Mouse (Mus musculus) forebrain, embryonic 13.5 days (tissue): ENCODE results near the gene Aacs. TPM values are rescaled to one million over a fixed set of nuclear protein-coding genes. Genes with fewer than 3 reads are reported as not detected.

Experiments
- ATAC-seq: fragments of 200-750 bp; cut with Nextera tagmentation; 2 replicates; pipeline ENCODE4 v1.8.0; 2017
- H3K27ac ChIP-seq: fragments of 300-500 bp; sonication (generic); 2 replicates; pipeline ENCODE4 v1.5.1; 2015; ENCODE audit warnings: inconsistent platforms, mild to moderate bottlenecking, moderate library complexity
- H3K27me3 ChIP-seq: fragments of 300-500 bp; sonication (generic); 2 replicates; pipeline ENCODE4 v1.6.1; 2015; ENCODE audit warnings: mild to moderate bottlenecking, inconsistent platforms
- H3K36me3 ChIP-seq: fragments of 300-500 bp; sonication (generic); 2 replicates; pipeline ENCODE4 v1.6.1; 2015; ENCODE audit warnings: mild to moderate bottlenecking, inconsistent platforms; ENCODE audit not compliant: poor library complexity, severe bottlenecking
- H3K4me1 ChIP-seq: fragments of 300-500 bp; sonication (generic); 2 replicates; pipeline ENCODE4 v1.6.1; 2015; ENCODE audit warnings: inconsistent platforms
- H3K4me2 ChIP-seq: fragments of 300-500 bp; sonication (generic); 2 replicates; pipeline ENCODE4 v1.6.1; 2015; ENCODE audit warnings: inconsistent platforms, mild to moderate bottlenecking, moderate library complexity
- H3K4me3 ChIP-seq: fragments of 300-500 bp; sonication (generic); 2 replicates; pipeline ENCODE4 v1.5.1; 2015; ENCODE audit warnings: mild to moderate bottlenecking, inconsistent platforms
- H3K9ac ChIP-seq: fragments of 300-500 bp; sonication (generic); 2 replicates; pipeline ENCODE4 v1.6.1; 2015; ENCODE audit warnings: mild to moderate bottlenecking, inconsistent platforms
- H3K9me3 ChIP-seq: fragments of 300-500 bp; sonication (generic); replicated peaks from 2 replicates; pipeline ENCODE4 v1.6.1; 2016; ENCODE audit warnings: inconsistent platforms
- WGBS: fragments of 180-500 bp; shearing (Covaris S2); methylation state at CpG from one replicate; pipeline ENCODE4 v1.1.7; 2015; 5-methylcytosine and 5-hydroxymethylcytosine counted together
- polyA plus RNA-seq: library from polyadenylated mRNA; unstranded; fragments of >200 nt; fragmentation: Nextera tagmentation; extraction: Ambion mirVana; gene quantifications from 2 replicates; pipeline ENCODE4 v1.2.1, GENCODE M21; 2015

Aacs gene
- polyA plus RNA-seq, 1 experiment from 2014 or later, result 53.7 TPM

DNA sequence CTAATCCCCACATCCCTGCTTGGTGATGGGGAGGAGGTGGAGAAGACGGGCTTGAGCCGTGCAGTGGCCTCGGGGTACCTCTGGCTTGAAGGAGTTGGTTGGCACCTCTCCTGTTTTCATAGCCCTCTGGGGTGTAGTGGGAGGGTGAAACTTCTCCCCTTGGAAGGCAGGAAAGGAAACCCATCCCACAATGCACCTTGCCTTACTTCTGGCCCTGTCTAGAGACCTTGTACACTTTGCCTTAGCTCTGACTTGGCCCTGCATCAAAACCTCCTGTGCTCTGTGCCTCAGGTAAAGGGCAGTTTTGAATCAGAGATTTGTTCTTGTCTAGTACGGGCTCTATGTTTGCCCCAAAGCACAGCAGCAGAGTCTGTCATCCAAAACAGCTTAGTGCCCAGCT is 4.9 kb upstream of the Aacs start:
- H3K9me3 ChIP-seq, result no peaks in the 10 kb centered on the region
- H3K4me2 ChIP-seq, result no peak overlapping the region
- H3K36me3 ChIP-seq, result no peaks in the 10 kb centered on the region
- 82% methylated on average over 4 of the region's 4 CpGs for WGBS
- no peak overlapping the region for H3K27ac ChIP-seq
- ATAC-seq, result no peak
- H3K4me1 ChIP-seq, result peaks cover 4% of the 10 kb centered on the region; the same call in 1 of the 2 replicates
- H3K4me3 ChIP-seq, result no peak overlapping the region
- H3K27me3 ChIP-seq, result no peaks in the 10 kb centered on the region
- H3K9ac ChIP-seq, result no peak overlapping the region

GRCm38 (mm10) chr5:125472796-125473475 is 2.7 kb upstream of the Aacs start:
- ATAC-seq, result no peak
- H3K36me3 ChIP-seq, result no peaks in the 10 kb centered on the region
- H3K9ac ChIP-seq, result no peak overlapping the region
- H3K4me3 ChIP-seq, result no peak overlapping the region
- H3K9me3 ChIP-seq, result no peaks in the 10 kb centered on the region
- H3K27ac ChIP-seq, result no peak overlapping the region
- H3K4me1 ChIP-seq, result peaks cover 25% of the 10 kb centered on the region
- WGBS, result 79% methylated on average over 9 of the region's 9 CpGs
- no peak overlapping the region for H3K4me2 ChIP-seq
- H3K27me3 ChIP-seq, result no peaks in the 10 kb centered on the region

DNA sequence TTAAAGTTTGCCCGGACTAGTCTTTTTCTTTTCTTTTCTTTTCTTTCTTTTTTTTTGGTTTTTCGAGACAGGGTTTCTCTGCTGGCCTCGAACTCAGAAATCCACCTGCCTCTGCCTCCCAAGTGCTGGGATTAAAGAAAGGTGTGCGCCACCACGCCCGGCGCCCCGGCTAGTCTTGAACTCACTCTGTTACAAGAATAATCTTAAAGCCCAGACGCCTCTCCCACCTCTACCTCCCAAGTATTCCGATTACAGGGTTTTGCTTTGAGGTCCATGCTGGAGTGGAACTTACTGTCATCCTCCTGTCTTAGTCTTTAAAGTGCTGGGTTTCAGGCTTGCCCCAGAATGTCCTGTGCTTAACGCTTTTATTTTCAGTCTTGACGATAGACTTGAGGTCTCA is 584 bp upstream of the Aacs start:
- peaks cover 5% of the 10 kb centered on the region; the same call in 1 of the 2 replicates for H3K36me3 ChIP-seq
- peak overlapping the region; percentile 49 for H3K9ac ChIP-seq
- no peaks in the 10 kb centered on the region for H3K9me3 ChIP-seq
- peaks cover 41% of the 10 kb centered on the region for H3K4me1 ChIP-seq
- WGBS, result 61% methylated on average over 12 of the region's 12 CpGs
- H3K4me3 ChIP-seq, result peak overlapping the region; percentile 89
- no peak overlapping the region for H3K27ac ChIP-seq
- peak overlapping the region; percentile 90 for H3K4me2 ChIP-seq
- no peak for ATAC-seq
- H3K27me3 ChIP-seq, result no peaks in the 10 kb centered on the region

DNA sequence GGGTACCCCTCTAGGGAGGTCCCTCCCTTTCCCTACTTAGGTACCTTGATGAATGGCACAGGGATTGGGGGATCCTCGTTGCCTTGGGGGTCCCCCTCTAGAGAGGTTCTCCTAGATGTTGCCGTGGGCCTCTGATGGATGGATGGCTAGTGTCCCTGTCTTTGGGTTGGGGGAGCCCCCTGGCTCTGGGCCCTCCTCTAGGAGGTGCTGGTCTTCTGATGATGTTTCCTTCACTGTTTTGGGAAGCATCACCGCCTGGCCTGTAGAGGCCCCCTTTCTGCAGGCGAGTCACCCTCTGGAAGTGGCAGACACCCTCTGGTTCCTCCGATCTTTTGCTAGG is 642 bp downstream of the Aacs start:
- peak overlapping the region; percentile 85 for H3K9ac ChIP-seq
- peaks cover 41% of the 10 kb centered on the region for H3K4me1 ChIP-seq
- peak overlapping the region; percentile 65 for H3K27ac ChIP-seq
- peaks cover 13% of the 10 kb centered on the region for H3K36me3 ChIP-seq
- peak overlapping the region; percentile 89 for H3K4me3 ChIP-seq
- no peaks in the 10 kb centered on the region for H3K9me3 ChIP-seq
- no peaks in the 10 kb centered on the region for H3K27me3 ChIP-seq
- WGBS, result 16% methylated on average over 5 of the region's 5 CpGs
- H3K4me2 ChIP-seq, result peak overlapping the region; percentile 90
- ATAC-seq, result peak; percentile 62; the same call in 1 of the 2 replicates

- Histone ChIP-seq H3K9ac (peak overlapping the region; percentile 85), H3K9me3 (no peaks in the 10 kb centered on the region), H3K36me3 (peaks cover 13% of the 10 kb centered on the region), H3K4me1 (peaks cover 41% of the 10 kb centered on the region), H3K4me3 (peak overlapping the region; percentile 89), H3K27me3 (no peaks in the 10 kb centered on the region), H3K27ac (no peak overlapping the region), H3K4me2 (peak overlapping the region; percentile 90)
- WGBS, result 62% methylated on average over 7 of the region's 7 CpGs
- no peak for ATAC-seq
Measured at GRCm38 (mm10) chr5:125476799-125477198, 1.2 kb downstream of the Aacs start.

DNA sequence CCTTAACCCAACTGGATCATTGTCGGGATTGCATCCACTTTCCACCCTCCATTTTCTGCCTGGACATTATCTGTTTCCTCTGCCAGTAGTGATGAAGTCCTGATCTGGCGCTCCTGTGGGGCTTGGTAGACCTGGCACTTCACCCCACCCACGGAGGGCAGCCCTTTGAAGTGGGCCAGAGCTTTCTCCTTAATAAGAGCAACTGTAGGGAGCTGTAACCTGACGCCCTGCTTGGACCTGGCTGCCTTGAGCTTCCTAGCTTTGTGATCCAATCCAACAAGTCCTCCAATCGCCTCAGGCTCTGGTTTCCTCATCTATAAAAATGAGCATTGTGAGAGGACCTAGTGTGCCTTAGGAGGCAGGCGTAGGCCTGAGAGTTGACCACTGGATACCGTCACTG is 1.9 kb downstream of the Aacs start:
- Histone ChIP-seq H3K4me1 (peaks cover 41% of the 10 kb centered on the region), H3K4me2 (peak overlapping the region; percentile 90), H3K27ac (no peak overlapping the region), H3K36me3 (peaks cover 19% of the 10 kb centered on the region), H3K27me3 (no peaks in the 10 kb centered on the region), H3K4me3 (peak overlapping the region; percentile 89; the same call in 1 of the 2 replicates), H3K9me3 (no peaks in the 10 kb centered on the region), H3K9ac (peak overlapping the region; percentile 85)
- no peak for ATAC-seq
- 64% methylated on average over 7 of the region's 7 CpGs for whole genome bisulfite sequencing

DNA sequence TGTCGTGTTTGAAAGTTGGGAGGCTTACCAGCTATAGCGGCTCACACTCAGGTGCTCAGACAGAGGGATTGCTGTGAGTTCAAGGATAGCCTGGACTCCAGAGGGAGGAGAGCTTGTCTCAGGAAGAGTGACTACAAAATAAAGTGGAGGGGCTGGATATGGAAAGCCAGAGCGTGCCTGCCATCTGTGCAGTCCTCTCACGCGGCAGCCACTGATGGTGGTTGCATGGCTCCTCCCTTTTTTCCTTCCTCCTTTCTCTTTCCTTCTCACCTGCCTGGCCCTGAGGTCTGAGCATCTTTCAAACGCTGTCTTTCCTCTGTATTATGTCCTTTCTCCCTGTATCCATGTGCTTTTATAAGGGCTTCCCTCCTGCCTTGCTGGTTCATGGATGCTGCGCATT is 2.4 kb downstream of the Aacs start:
- Histone ChIP-seq H3K27me3 (no peaks in the 10 kb centered on the region), H3K27ac (no peak overlapping the region), H3K4me3 (0 out of 2 replicates have a peak overlapping the region, but pooled peaks have one; percentile 89), H3K4me1 (peaks cover 41% of the 10 kb centered on the region), H3K9me3 (no peaks in the 10 kb centered on the region), H3K36me3 (peaks cover 24% of the 10 kb centered on the region), H3K9ac (peak overlapping the region; percentile 27; the same call in 1 of the 2 replicates), H3K4me2 (peak overlapping the region; percentile 90)
- WGBS, result 83% methylated on average over 7 of the region's 7 CpGs
- no peak for ATAC-seq

- WGBS, result 83% methylated on average over 3 of the region's 3 CpGs
- Histone ChIP-seq H3K27me3 (no peaks in the 10 kb centered on the region), H3K4me2 (no peak overlapping the region), H3K36me3 (peaks cover 35% of the 10 kb centered on the region), H3K9me3 (no peaks in the 10 kb centered on the region), H3K4me1 (peaks cover 41% of the 10 kb centered on the region), H3K9ac (no peak overlapping the region), H3K4me3 (no peak overlapping the region), H3K27ac (no peak overlapping the region)
- ATAC-seq, result no peak
Measured at GRCm38 (mm10) chr5:125479376-125479775, 3.8 kb downstream of the Aacs start.

- ATAC-seq, result no peak
- H3K4me2 ChIP-seq, result no peak overlapping the region
- H3K36me3 ChIP-seq, result peaks cover 47% of the 10 kb centered on the region
- no peaks in the 10 kb centered on the region for H3K27me3 ChIP-seq
- no peak overlapping the region for H3K27ac ChIP-seq
- H3K4me3 ChIP-seq, result no peak overlapping the region
- no peaks in the 10 kb centered on the region for H3K9me3 ChIP-seq
- WGBS, result 75% methylated on average over 11 of the region's 11 CpGs
- no peak overlapping the region for H3K9ac ChIP-seq
- H3K4me1 ChIP-seq, result peaks cover 37% of the 10 kb centered on the region
Measured at GRCm38 (mm10) chr5:125480434-125481231, 5.0 kb downstream of the Aacs start.

DNA sequence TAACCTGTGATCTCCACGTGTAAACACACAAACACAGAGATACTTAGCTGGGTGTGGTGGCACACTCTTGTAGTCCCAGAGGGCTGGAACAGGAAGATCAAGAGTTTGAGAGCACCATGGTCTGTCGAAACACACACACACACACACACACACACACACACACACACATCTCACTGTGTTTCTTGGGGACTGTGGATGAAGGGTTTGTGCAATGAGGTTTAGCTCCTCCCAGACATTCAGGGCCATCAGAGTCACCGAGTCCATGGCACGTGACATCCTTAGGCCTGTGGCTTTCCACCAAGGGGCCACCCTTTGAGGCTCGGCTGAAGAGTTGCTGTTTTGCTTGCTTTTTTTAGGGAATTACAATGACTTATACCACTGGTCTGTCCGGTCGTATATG is 6.9 kb downstream of the Aacs start:
- Histone ChIP-seq H3K9me3 (no peaks in the 10 kb centered on the region), H3K4me1 (peaks cover 28% of the 10 kb centered on the region), H3K36me3 (peaks cover 58% of the 10 kb centered on the region), H3K9ac (no peak overlapping the region), H3K27ac (no peak overlapping the region), H3K4me3 (no peak overlapping the region), H3K27me3 (no peaks in the 10 kb centered on the region), H3K4me2 (no peak overlapping the region)
- ATAC-seq, result no peak
- WGBS, result 89% methylated on average over 7 of the region's 7 CpGs

DNA sequence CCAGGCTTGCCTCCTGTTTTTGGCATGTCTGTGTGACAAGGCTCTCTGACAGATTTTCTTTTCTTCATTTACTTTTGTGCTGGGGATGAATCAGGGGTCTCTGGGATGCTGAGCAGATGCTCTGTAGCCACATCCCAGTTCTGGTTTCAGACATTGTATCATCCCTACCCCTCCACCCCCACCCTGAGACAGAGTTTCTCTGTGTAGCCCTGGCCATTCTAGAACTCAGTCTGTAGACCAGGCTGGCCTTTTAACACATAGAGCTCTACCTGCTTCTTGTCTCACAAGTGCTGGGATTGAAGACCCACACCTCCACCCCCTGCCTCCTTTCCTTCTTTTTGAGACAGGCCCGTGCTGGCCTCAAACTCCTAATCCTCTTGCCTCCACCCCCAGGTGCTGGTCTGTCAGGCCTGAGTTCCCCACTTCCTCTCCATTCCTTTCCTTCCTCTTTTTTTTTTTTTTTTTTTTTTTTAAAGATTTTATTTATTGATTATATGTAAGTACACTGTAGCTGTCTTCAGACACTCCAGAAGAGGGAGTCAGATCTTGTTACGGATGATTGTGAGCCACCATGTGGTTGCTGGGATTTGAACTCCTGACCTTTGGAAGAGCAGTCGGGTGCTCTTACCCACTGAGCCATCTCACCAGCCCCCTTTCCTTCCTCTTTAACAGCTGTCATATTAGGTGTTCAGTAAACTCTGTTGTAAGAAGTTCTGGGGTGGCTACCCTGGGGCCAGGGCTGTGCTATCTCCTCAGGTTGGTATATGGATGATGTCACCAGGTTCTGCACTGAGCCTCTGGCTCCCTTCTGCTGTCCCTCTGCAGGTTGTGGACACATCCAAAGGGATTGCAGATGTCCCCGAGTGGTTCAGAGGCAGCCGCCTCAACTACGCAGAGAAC is 8.3 kb downstream of the Aacs start:
- Histone ChIP-seq H3K4me3 (no peak overlapping the region), H3K4me2 (no peak overlapping the region), H3K27me3 (no peaks in the 10 kb centered on the region), H3K27ac (no peak overlapping the region), H3K4me1 (peaks cover 20% of the 10 kb centered on the region), H3K9ac (no peak overlapping the region), H3K36me3 (peaks cover 58% of the 10 kb centered on the region), H3K9me3 (no peaks in the 10 kb centered on the region)
- ATAC-seq, result no peak
- 87% methylated on average over 6 of the region's 6 CpGs for WGBS
